Mouse (Mus musculus): ENCODE results near the gene Ddx52.

Ddx52 gene

GRCm38 (mm10) chr11:83941950-83942840 is at the start of gene Ddx52:
Gene Ddx52, plus strand, starts transcription at chr11:83942062.
- DNase-seq (ENCODE audit: low read depth, low spot score), result peak; percentile 91

- DNase-seq (ENCODE audit: low read depth, low spot score), result no peak
These were observed 48.5 kb upstream of the Ddx52 start for GRCm38 (mm10) chr11:83893325-83893724.

- DNase-seq (ENCODE audit: low read depth, low spot score), result no peak
These were observed 45.1 kb upstream of the Ddx52 start for GRCm38 (mm10) chr11:83896430-83897410.

DNA sequence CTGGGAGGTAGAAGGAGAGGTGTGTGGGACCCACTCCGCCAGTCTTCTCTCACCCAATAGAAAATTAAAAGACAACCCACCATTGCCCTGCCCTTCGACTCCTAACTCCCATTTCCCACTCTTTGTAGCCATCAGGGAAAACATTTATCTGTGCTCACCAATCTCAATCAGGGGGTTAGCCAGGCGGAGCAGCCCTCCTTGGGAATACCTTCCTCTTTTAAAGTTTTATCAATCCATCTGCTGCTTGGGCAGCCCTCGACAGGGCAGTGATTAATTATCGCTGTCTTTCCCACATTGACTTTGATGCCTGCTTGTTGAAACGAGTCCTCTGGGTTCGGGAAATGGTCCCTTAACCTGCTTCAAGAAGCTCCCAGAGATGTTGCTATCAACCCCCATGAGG is 44.3 kb upstream of the Ddx52 start:
- DNase-seq (ENCODE audit: low read depth, low spot score), result no peak

GRCm38 (mm10) chr11:83902812-83903211 is 39.0 kb upstream of the Ddx52 start:
- DNase-seq (ENCODE audit: low read depth, low spot score), result no peak

DNA sequence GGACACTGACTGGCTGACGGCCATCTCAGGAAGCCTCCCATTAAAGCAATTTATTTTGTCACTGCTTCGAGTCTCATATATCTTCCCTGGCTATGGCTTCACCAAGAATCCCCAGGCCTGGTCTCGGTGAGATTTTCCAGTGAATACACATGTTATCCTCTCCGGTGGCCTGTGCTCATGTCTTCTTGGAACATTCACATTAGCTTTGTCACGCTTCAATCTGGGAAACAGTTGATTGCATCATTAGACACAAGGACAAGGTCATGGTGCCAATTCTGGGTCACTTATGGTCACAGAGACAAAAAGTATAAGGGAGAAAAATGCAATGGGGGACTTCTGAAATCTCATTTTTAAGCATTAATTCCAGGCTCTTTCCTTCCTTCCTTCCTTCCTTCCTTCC is 36.1 kb upstream of the Ddx52 start:
- DNase-seq (ENCODE audit: low read depth, low spot score), result no peak

- no peak for DNase-seq (ENCODE audit: low read depth, low spot score)
These were observed 33.5 kb upstream of the Ddx52 start for GRCm38 (mm10) chr11:83908376-83908775.

DNA sequence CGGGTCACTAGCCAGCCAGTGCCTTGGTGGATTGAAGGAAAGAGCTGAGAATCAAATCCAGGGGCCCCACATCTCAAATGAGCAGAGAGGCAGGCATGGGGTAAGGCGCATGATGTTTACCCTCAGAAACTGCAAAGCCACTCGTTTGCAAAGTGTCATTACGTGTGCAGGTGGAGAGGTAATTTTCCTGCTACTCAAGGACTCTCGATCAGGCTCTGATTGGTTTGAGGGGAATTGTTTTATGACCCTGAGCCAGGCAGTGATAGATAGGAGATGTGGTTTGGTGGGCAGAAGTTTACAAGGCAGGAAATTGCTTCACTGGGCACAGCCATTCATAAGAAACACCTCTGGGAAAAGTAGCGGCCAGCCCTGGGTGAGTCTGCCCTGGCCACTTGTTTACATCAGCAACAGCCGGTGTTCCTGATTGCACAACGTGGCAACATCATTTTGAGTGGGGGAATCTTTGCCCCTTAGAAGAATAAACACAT is 28.0 kb upstream of the Ddx52 start:
- DNase-seq (ENCODE audit: low read depth, low spot score), result no peak

GRCm38 (mm10) chr11:83914501-83914900 is 27.4 kb upstream of the Ddx52 start:
- DNase-seq (ENCODE audit: low read depth, low spot score), result no peak

GRCm38 (mm10) chr11:83922600-83922999 is 19.3 kb upstream of the Ddx52 start:
- no peak for DNase-seq (ENCODE audit: low read depth, low spot score)

- DNase-seq (ENCODE audit: low read depth, low spot score), result peak; percentile 68
These were observed 14.8 kb upstream of the Ddx52 start for GRCm38 (mm10) chr11:83927097-83927496.

- DNase-seq (ENCODE audit: low read depth, low spot score), result no peak
These were observed 9.3 kb upstream of the Ddx52 start for GRCm38 (mm10) chr11:83932506-83933106.

- no peak for DNase-seq (ENCODE audit: low read depth, low spot score)
These were observed 8.5 kb upstream of the Ddx52 start for GRCm38 (mm10) chr11:83933376-83933775.

- DNase-seq (ENCODE audit: low read depth, low spot score), result peak; percentile 72
These were observed 5.7 kb upstream of the Ddx52 start for GRCm38 (mm10) chr11:83935986-83936665.

- no peak for DNase-seq (ENCODE audit: low read depth, low spot score)
These were observed 3.3 kb upstream of the Ddx52 start for GRCm38 (mm10) chr11:83938556-83938955.

DNA sequence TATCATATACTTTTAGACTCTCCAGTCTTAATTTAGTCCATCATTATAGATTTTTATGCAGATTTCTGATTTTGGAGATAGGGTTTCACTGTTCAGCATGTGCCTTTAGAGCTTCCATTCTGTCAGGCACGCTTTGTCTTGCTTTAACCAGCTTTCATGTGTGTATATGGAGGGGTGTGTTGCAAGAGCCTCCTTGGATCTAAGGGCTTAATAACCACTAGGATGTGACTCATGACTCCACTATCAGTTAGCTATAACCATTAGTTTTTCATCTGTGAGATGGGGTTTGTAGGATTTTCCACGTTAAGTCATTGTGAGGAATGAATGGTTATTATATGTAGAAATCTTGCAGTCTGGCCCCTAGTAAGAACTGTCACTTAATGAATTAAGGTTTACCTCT is 15.0 kb downstream of the Ddx52 start:
- DNase-seq (ENCODE audit: low read depth, low spot score), result no peak

GRCm38 (mm10) chr11:83961983-83962382 is 20.1 kb downstream of the Ddx52 start:
- no peak for DNase-seq (ENCODE audit: low read depth, low spot score)

DNA sequence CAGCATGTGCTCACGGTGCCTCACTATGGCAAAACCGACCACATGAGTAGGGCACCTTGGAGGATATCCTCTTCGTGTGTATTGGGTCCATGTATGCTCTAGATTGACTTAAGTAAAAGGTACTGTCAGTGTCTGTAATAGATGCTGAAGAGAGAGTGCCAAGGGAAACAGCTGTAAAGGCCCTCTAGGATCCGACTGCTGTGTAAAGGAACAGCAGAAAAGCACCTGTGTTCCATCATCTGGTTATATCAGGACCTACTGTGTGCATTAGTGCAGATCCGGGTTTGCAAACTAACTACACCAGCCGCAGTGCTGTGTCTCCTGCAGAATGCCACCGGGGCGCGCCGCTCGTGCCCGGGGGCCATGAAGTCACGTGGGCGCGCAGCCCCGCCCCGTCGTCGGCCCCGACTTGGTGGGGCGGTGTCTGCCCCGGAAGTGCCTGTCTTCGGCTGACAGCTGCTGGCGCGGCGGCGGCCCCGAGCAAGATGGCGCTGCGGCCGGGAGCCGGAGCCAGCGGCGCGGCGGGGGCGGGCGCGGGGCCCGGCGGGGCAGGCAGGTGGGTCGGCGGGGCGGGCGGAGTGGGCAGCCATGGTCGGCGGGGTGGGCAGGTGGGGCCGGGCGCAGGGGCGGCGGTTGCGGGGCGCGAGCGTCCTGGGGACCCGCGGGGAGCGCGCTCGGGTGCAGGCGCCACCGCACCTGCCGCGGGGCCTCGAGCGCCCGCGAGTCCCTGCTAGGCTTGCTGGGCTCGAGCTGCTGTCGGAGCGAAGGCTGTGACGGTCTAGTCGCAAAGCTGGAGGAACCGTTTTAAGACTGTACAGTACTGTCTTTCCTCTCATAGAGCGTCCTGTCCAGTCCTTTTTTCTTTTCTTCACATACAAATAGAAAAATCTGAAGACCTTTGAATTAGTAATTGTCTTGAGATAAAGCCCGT is 22.4 kb downstream of the Ddx52 start, which contains the start of gene Synrg:
TSS of gene Synrg (plus strand) at position 438 of the 931 bp plus-strand sequence.
- peak; percentile 92 for DNase-seq (ENCODE audit: low read depth, low spot score)

DNA sequence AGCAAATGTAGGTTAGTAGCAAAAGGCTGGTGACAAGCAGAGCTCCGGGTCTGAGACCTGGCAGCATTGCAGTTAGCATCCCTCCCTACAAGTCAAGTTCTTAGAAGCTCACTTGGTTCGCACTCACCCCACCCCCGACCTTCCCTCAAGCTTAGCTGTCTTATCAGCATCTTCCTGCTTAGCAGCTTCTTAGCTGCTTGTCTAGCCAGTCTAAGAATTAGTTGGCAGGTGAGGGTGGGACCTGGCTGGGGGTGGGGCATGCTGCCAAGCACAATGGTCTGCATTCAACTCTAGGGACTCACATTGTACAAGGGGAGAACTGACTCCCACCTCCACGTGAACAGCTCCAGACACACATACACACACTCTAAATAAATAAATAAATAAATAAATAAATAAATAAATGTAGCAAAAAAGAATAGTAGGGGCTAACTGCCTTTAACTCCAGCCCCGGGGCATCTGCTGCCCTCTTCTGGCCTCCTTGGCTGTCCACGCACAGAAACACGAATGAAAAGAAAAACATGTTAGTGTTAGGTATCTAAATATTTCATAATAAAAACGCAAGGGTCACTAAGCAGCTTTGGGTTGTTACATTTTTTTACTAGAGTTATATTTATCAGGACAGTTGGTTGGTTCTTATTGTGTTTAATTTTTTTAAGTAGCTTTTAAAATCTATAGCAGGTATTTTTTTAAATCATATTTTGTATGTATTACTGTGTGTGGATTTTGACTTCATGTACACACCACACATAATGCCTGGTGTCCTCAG is 25.8 kb downstream of the Ddx52 start:
- DNase-seq (ENCODE audit: low read depth, low spot score), result no peak

Data from A20 (cell line).